Mouse (Mus musculus): ENCODE measurements around the gene H2-M5. TPM values are rescaled to one million over a fixed set of nuclear protein-coding genes. Genes with fewer than 3 reads are reported as not detected.
A peak's percentile ranks its signal among the peaks of the same experiment; 100 is the strongest.
"Not testable (repeated sequence)": the region's sequence is repeated elsewhere in the genome, so short reads cannot be mapped to it uniquely, and the experiment has no call there.

H2-M5 gene
- total RNA-seq, 1 experiment from 2014 or later: not detected

- no peak for DNase-seq
Observed at GRCm38 (mm10) chr17:36993770-36994325, 4.5 kb upstream of the H2-M5 start.

- DNase-seq: no peak
Observed at GRCm38 (mm10) chr17:36992336-36993104, 3.2 kb upstream of the H2-M5 start.

GRCm38 (mm10) chr17:36990630-36991029 is 1.3 kb upstream of the H2-M5 start:
- DNase-seq: not testable (repeated sequence)

GRCm38 (mm10) chr17:36988475-36988874 is 862 bp downstream of the H2-M5 start:
- DNase-seq: no peak

- DNase-seq: no peak
Observed at GRCm38 (mm10) chr17:36982253-36983155, 6.8 kb downstream of the H2-M5 start.

GRCm38 (mm10) chr17:36981845-36982244 is 7.5 kb downstream of the H2-M5 start:
- DNase-seq: no peak

GRCm38 (mm10) chr17:36981221-36981813 is 8.0 kb downstream of the H2-M5 start, which contains the start of gene 2410137M14Rik:
2410137M14Rik (minus strand) TSS chr17:36981237.
- DNase-seq: peak; percentile 13

GRCm38 (mm10) chr17:36973271-36973787 is 16.0 kb downstream of the H2-M5 start:
- no peak for DNase-seq

- DNase-seq: no peak
Observed at GRCm38 (mm10) chr17:36972791-36973190, 16.5 kb downstream of the H2-M5 start.

- no peak for DNase-seq
Observed at GRCm38 (mm10) chr17:36971172-36971850, 18.0 kb downstream of the H2-M5 start.

- DNase-seq: no peak
Observed at GRCm38 (mm10) chr17:36970316-36970890, 18.9 kb downstream of the H2-M5 start.

GRCm38 (mm10) chr17:36966875-36967274 is 22.5 kb downstream of the H2-M5 start:
- DNase-seq: no peak

- no peak for DNase-seq
Observed at GRCm38 (mm10) chr17:36961125-36961524, 28.2 kb downstream of the H2-M5 start.

GRCm38 (mm10) chr17:36958884-36959283 is 30.5 kb downstream of the H2-M5 start:
- peak; percentile 30 for DNase-seq

- DNase-seq: peak; percentile 97
Observed at GRCm38 (mm10) chr17:36957999-36958743, 31.2 kb downstream of the H2-M5 start, which contains the start of the genes Znrd1 and Znrd1as. Znrd1 (minus strand) TSS chr17:36958559. Znrd1as (plus strand) TSS chr17:36958592.

GRCm38 (mm10) chr17:36953062-36953461 is 36.3 kb downstream of the H2-M5 start:
- no peak for DNase-seq

GRCm38 (mm10) chr17:36952631-36953030 is 36.7 kb downstream of the H2-M5 start:
- DNase-seq: no peak

- peak; percentile 97 for DNase-seq
Observed at GRCm38 (mm10) chr17:36950981-36951947, 38.1 kb downstream of the H2-M5 start, which contains the start of gene Ppp1r11. Ppp1r11 (minus strand) TSS chr17:36951741.

GRCm38 (mm10) chr17:36949265-36949664 is 40.1 kb downstream of the H2-M5 start:
- DNase-seq: no peak

All from adrenal gland, postnatal 14 days (tissue).